Mouse (Mus musculus): ENCODE data around the gene Lasp1.
"Not testable (repeated sequence)": the region's sequence is repeated elsewhere in the genome, so short reads cannot be mapped to it uniquely, and the experiment has no call there.

Lasp1 gene

GRCm38 (mm10) chr11:97829913-97830476, 31.2 kb downstream of the Lasp1 start:
- DNase-seq, result no peak

GRCm38 (mm10) chr11:97830501-97830900, 31.7 kb downstream of the Lasp1 start:
- DNase-seq, result no peak

- no peak for DNase-seq
Observed at GRCm38 (mm10) chr11:97832001-97832400, 33.2 kb downstream of the Lasp1 start.

- no peak for DNase-seq
Observed at GRCm38 (mm10) chr11:97833352-97833751, 34.6 kb downstream of the Lasp1 start.

GRCm38 (mm10) chr11:97836541-97836940, 37.7 kb downstream of the Lasp1 start:
- DNase-seq, result no peak

- DNase-seq, result not testable (repeated sequence)
Observed at GRCm38 (mm10) chr11:97837051-97837450, 38.3 kb downstream of the Lasp1 start.

GRCm38 (mm10) chr11:97837641-97838149, 38.9 kb downstream of the Lasp1 start:
- DNase-seq, result no peak

GRCm38 (mm10) chr11:97838779-97839440, 40.1 kb downstream of the Lasp1 start:
- no peak for DNase-seq

- no peak for DNase-seq
Observed at GRCm38 (mm10) chr11:97839441-97840134, 40.8 kb downstream of the Lasp1 start.

GRCm38 (mm10) chr11:97840135-97840490, 41.3 kb downstream of the Lasp1 start:
- no peak for DNase-seq

- DNase-seq, result no peak
Observed at GRCm38 (mm10) chr11:97840539-97840954, 41.7 kb downstream of the Lasp1 start, which contains the start of gene B230217C12Rik. Gene B230217C12Rik, plus strand, starts transcription at chr11:97840780.

- DNase-seq, result no peak
Observed at GRCm38 (mm10) chr11:97840991-97841661, 42.3 kb downstream of the Lasp1 start.

- no peak for DNase-seq
Observed at GRCm38 (mm10) chr11:97842001-97842400, 43.2 kb downstream of the Lasp1 start.

GRCm38 (mm10) chr11:97850367-97850766, 51.6 kb downstream of the Lasp1 start:
- DNase-seq, result no peak

GRCm38 (mm10) chr11:97851601-97852000, 52.8 kb downstream of the Lasp1 start:
- no peak for DNase-seq

- no peak for DNase-seq
Observed at GRCm38 (mm10) chr11:97855473-97855872, 56.7 kb downstream of the Lasp1 start.

GRCm38 (mm10) chr11:97862148-97862547, 63.3 kb downstream of the Lasp1 start:
- DNase-seq, result no peak

- no peak for DNase-seq
Observed at GRCm38 (mm10) chr11:97865421-97865820, 66.6 kb downstream of the Lasp1 start.

GRCm38 (mm10) chr11:97866091-97866888, 67.5 kb downstream of the Lasp1 start:
- DNase-seq, result no peak

GRCm38 (mm10) chr11:97867591-97867990, 68.8 kb downstream of the Lasp1 start:
- no peak for DNase-seq

- not testable (repeated sequence) for DNase-seq
Observed at GRCm38 (mm10) chr11:97872378-97872777, 73.6 kb downstream of the Lasp1 start.

GRCm38 (mm10) chr11:97874396-97874795, 75.6 kb downstream of the Lasp1 start:
- DNase-seq, result no peak
